Comparison of ENCODE assay signal across 24 mouse cellular contexts in the genomic region with DNA sequence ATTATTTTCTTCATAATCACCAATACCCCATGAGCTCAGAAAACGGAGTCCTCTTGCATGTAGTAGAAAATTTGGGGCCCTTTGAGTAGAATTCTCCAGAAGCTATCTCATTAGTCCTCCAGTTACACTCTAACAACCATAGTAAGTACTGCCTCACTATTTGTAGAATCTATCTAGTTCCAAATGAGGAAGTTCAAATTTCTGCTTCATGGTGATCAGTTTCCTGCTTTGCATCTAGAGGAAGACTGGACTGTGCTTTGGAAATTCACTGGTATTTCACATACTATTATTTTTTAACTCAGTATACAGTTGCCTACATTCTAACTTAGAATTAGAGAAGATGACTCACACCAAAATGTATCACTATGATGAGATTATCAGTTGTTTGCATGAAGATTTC.
"Had no signal": no experiment of that assay in that cellular context is flagged by ENCODE, and none has a peak within 500 bp of the region (broad histone marks: within the 10 kb centered on the region; RNA-seq: fewer than 3 reads in every experiment).

No protein-coding gene starts in this region.

- H3K4me1 ChIP-seq: heart, embryonic 13.5 days; heart, embryonic 15.5 days; hindbrain, embryonic 13.5 days; hindbrain, embryonic 15.5 days; limb, embryonic 10.5 days; limb, embryonic 12.5 days had no signal

- H3K27me3 ChIP-seq: heart, embryonic 13.5 days; heart, embryonic 15.5 days; hindbrain, embryonic 13.5 days; hindbrain, embryonic 15.5 days; limb, embryonic 12.5 days had no signal

- H3K27ac ChIP-seq: gastrocnemius, adult 2 months; heart, adult 2 months; heart, embryonic 13.5 days; heart, embryonic 15.5 days; hindbrain, embryonic 13.5 days; hindbrain, embryonic 15.5 days; hindbrain, postnatal 0 days; layer of hippocampus, adult 2 months; left cerebral cortex, adult 2 months; limb, embryonic 10.5 days; limb, embryonic 12.5 days had no signal

- H3K36me3 ChIP-seq: heart, embryonic 13.5 days; heart, embryonic 15.5 days; hindbrain, embryonic 13.5 days; hindbrain, embryonic 15.5 days; limb, embryonic 10.5 days; limb, embryonic 12.5 days had no signal

- H3K9ac ChIP-seq: heart, embryonic 13.5 days; heart, embryonic 15.5 days; hindbrain, embryonic 13.5 days; hindbrain, embryonic 15.5 days; limb, embryonic 12.5 days had no signal

- H3K4me3 ChIP-seq: gastrocnemius, adult 2 months; heart, adult 2 months; heart, embryonic 13.5 days; heart, embryonic 15.5 days; hindbrain, embryonic 13.5 days; hindbrain, embryonic 15.5 days; layer of hippocampus, adult 2 months; left cerebral cortex, adult 2 months; limb, embryonic 10.5 days; limb, embryonic 12.5 days had no signal

- ATAC-seq: hindbrain, postnatal 0 days; intestine, embryonic 16.5 days had no signal

- DNase-seq: gastrocnemius, adult 2 months; gastrocnemius, postnatal 10 days; gastrocnemius, postnatal 25 days; heart, adult 2 months; heart, postnatal 14 days; heart, postnatal 4 days; kidney, adult 11 months; kidney, adult 8-10 months; kidney, postnatal 10 days; kidney, postnatal 25 days; kidney, postnatal 4 days; liver had no signal

- H3K4me2 ChIP-seq: heart, embryonic 11.5 days; heart, embryonic 13.5 days; heart, embryonic 15.5 days; hindbrain, embryonic 13.5 days; hindbrain, embryonic 15.5 days; limb, embryonic 12.5 days; liver, embryonic 11.5 days had no signal
